Mouse (Mus musculus) hindbrain, postnatal 0 days (tissue): ENCODE results near the gene Wwox. TPM values are rescaled to one million over a fixed set of nuclear protein-coding genes. Genes with fewer than 3 reads are reported as not detected.
A peak's percentile ranks its signal among the peaks of the same experiment; 100 is the strongest.

ENCODE experiments used
- ATAC-seq: fragments of 200-750 bp; cut with Nextera tagmentation; 2 replicates; pipeline ENCODE4 v1.8.0; 2017; ENCODE audit warnings: mild to moderate bottlenecking, moderate TSS enrichment, moderate library complexity
- DNase-seq: peaks from one replicate; pipeline ENCODE4 v3.0.0-alpha.2; 2015; ENCODE audit warnings: low spot score
- H3K27ac ChIP-seq: fragments of 300-500 bp; sonication (generic); 2 replicates; pipeline ENCODE4 v1.5.1; 2014; ENCODE audit warnings: mild to moderate bottlenecking
- H3K27me3 ChIP-seq: fragments of 300-500 bp; sonication (generic); 2 replicates; pipeline ENCODE4 v1.6.1; 2014; ENCODE audit warnings: low read length, mixed read lengths; ENCODE audit not compliant: insufficient read depth
- H3K36me3 ChIP-seq: fragments of 300-500 bp; sonication (generic); 2 replicates; pipeline ENCODE4 v1.6.1; 2014; ENCODE audit warnings: low read length, mixed read lengths; ENCODE audit not compliant: insufficient read depth
- H3K4me1 ChIP-seq: fragments of 300-500 bp; sonication (generic); 2 replicates; pipeline ENCODE4 v1.6.1; 2014; ENCODE audit warnings: antibody characterized with exemption, low read length, mixed read lengths; ENCODE audit not compliant: insufficient read depth
- H3K4me2 ChIP-seq: fragments of 300-500 bp; sonication (generic); 2 replicates; pipeline ENCODE4 v1.6.1; 2014; ENCODE audit warnings: low read depth, mild to moderate bottlenecking, low read length, moderate library complexity, mixed read lengths
- H3K4me3 ChIP-seq: fragments of 300-500 bp; sonication (generic); 2 replicates; pipeline ENCODE4 v1.5.1; 2014; ENCODE audit warnings: low read length
- H3K9ac ChIP-seq: fragments of 300-500 bp; sonication (generic); replicated peaks from 2 replicates; pipeline ENCODE4 v1.6.1; 2014; ENCODE audit warnings: mild to moderate bottlenecking, low read length, moderate library complexity, mixed read lengths
- H3K9me3 ChIP-seq: fragments of 300-500 bp; sonication (generic); 2 replicates; pipeline ENCODE4 v1.6.1; 2016; ENCODE audit warnings: low read length, mixed read lengths
- CTCF ChIP-seq: IDR thresholded peaks from 2 replicates; pipeline ENCODE4 v1.5.1; 2016; ENCODE audit warnings: antibody characterized with exemption, control low read depth, low read depth
- WGBS: fragments of 180-500 bp; shearing (Covaris S2); extraction: QIAGEN DNeasy Blood & Tissue Kit; methylation state at CpG from one replicate; pipeline ENCODE4 v1.1.7; 2014; 5-methylcytosine and 5-hydroxymethylcytosine counted together
- polyA plus RNA-seq: library from polyadenylated mRNA; unstranded; fragments of >200 nt; fragmentation: Nextera tagmentation; extraction: Ambion mirVana; gene quantifications from 2 replicates; pipeline ENCODE4 v1.2.1, GENCODE M21; 2015
- total RNA-seq: library from RNA; depleted of rRNA; stranded (reverse); fragments of >200 nt; gene quantifications from 2 replicates; pipeline ENCODE4 v1.2.3, GENCODE M21; 2014

Gene Wwox
- total and polyA plus RNA-seq, 2 experiments from 2014 or later: 17.1 to 19.8 TPM

DNA sequence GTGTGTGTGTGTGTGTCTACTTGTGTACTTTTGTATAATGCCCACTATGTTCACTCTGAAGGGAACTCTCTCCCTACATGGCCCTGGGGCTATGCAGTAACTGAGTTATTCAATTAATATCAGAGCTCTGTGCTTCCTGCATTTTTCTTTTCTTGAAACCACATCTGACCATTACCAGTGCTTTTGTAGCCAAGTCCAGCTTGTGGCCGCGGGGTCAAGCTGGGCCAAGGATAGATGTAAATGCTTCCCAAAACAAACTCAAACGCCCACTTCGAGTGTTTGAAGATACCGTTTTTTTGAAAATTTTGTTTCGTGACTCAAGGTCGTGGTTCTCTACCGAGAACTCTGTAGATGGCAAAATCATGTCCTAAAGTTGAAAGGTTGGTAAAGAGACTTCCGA is 337.2 kb downstream of the Wwox start:
- no peak for TF ChIP-seq CTCF
- Histone ChIP-seq H3K27ac (no peak overlapping the region), H3K27me3 (no peaks in the 10 kb centered on the region), H3K9ac (no peak overlapping the region), H3K9me3 (no peaks in the 10 kb centered on the region), H3K4me2 (no peak overlapping the region), H3K4me1 (peaks cover 6% of the 10 kb centered on the region), H3K36me3 (no peaks in the 10 kb centered on the region), H3K4me3 (no peak overlapping the region)
- WGBS: 91% methylated on average over 9 of the region's 9 CpGs
- no peak for ATAC-seq
- DNase-seq: no peak

DNA sequence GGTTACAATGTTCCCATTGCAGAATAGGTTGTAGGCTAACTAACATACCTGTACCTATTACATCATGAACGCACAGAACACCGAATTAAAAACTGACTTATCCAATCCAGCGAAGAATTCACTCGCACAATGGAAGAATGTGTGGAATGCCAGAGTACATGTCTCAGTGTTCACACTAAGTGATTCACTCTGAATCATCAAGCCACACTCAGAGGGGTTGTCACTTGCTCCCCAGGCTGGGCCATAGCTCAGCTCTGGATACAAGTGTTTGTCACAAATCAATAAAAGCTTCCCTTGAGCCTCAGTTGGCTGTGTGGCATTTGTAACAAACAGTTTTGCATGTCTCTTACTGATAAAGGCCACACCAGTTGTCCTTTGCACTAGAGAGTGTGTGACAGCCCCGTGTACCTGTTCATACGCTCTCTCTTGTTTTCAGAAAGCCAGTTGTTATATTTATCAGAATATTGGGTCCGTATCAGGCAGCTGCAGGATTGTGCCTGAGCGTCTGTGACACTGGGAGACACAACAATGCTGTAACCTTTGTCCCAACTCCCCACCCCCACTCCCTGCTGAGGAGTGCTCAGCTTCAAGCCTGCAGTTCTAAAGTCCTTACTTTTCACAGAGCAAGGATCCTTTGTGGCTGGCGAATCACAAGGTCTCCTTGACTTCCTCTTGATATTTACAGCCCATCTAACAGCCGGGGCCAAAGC is 338.0 kb downstream of the Wwox start:
- Histone ChIP-seq H3K27me3 (no peaks in the 10 kb centered on the region), H3K4me3 (no peak overlapping the region), H3K4me2 (no peak overlapping the region), H3K27ac (no peak overlapping the region), H3K36me3 (no peaks in the 10 kb centered on the region), H3K4me1 (peaks cover 6% of the 10 kb centered on the region), H3K9me3 (no peaks in the 10 kb centered on the region), H3K9ac (no peak overlapping the region)
- 71% methylated on average over 10 of the region's 10 CpGs for WGBS
- TF ChIP-seq CTCF: no peak
- ATAC-seq: no peak
- no peak for DNase-seq

DNA sequence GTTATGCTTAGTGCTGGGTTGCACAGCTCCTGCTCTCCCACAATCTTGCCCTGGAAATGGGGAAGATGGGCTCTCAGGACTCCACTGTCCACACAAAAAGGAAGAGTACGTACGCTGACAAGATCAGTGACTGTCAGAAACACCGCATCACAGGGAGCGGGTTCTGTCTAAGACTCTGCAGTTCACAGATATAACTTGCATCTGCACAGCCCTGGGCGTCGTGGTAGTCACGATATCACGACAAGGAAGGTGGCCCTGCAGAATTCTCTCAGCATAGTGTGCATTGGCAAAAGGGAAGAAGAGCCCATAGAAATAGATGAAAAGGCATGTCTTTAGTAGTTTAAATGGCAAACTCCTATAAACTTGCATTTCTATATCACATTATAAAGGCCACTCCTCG is 339.5 kb downstream of the Wwox start:
- Histone ChIP-seq H3K9me3 (no peaks in the 10 kb centered on the region), H3K4me2 (no peak overlapping the region), H3K27me3 (no peaks in the 10 kb centered on the region), H3K4me3 (no peak overlapping the region), H3K4me1 (0 out of 2 replicates have a peak, but pooled peaks cover 2% of the 10 kb centered on the region), H3K27ac (no peak overlapping the region), H3K36me3 (no peaks in the 10 kb centered on the region), H3K9ac (no peak overlapping the region)
- no peak for DNase-seq
- no peak for ATAC-seq
- WGBS: 65% methylated on average over 9 of the region's 9 CpGs
- no peak for TF ChIP-seq CTCF

DNA sequence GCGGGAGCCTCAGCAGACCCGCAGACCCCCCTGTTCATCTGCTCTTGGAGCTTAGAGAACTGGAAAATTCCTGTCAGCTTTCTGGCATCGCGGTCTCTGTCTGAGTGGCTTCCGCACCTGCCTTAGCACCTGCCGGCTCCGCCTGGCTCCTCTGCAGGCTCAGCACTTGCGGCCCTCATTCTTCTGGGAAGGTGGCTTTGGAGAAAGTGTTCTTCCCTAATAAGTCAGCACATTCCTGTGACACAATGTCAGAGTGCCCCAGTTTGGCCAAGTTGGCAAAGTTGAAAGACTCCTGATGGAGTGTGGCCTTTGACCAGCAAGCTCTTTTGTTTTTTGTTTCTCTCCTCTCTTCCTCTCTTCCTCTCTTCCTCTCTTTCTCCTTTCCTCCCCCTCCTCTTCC is 343.9 kb downstream of the Wwox start:
- Histone ChIP-seq H3K9ac (no peak overlapping the region), H3K27ac (no peak overlapping the region), H3K27me3 (no peaks in the 10 kb centered on the region), H3K36me3 (no peaks in the 10 kb centered on the region), H3K4me3 (no peak overlapping the region), H3K4me2 (no peak overlapping the region), H3K4me1 (no peaks in the 10 kb centered on the region), H3K9me3 (no peaks in the 10 kb centered on the region)
- TF ChIP-seq CTCF: no peak
- DNase-seq (no peak), ATAC-seq (no peak)
- WGBS: 72% methylated on average over 8 of the region's 8 CpGs

DNA sequence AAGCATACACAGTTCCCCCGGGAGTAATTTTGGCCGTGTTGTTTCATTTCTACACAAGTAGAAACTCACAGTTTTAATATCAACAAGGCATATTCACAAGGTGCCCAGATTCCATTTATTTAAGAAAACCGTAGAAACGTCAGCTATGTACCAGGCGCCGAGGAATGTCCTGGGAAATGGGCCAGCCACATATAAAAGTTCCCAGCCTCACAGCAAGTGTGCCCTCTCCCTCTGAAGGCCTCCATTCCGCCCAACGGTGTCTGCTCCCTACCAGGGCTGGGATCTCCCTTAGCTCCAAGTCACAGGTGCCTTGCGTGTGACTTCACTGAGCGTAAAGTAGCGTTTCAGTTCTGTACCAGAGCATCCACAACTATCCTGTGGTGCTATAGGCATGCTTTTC is 346.4 kb downstream of the Wwox start:
- Histone ChIP-seq H3K36me3 (no peaks in the 10 kb centered on the region), H3K27ac (no peak overlapping the region), H3K9ac (no peak overlapping the region), H3K27me3 (no peaks in the 10 kb centered on the region), H3K4me2 (no peak overlapping the region), H3K9me3 (no peaks in the 10 kb centered on the region), H3K4me1 (no peaks in the 10 kb centered on the region), H3K4me3 (no peak overlapping the region)
- no peak for TF ChIP-seq CTCF
- WGBS: 61% methylated on average over 11 of the region's 11 CpGs
- DNase-seq: peak; percentile 15
- no peak for ATAC-seq

DNA sequence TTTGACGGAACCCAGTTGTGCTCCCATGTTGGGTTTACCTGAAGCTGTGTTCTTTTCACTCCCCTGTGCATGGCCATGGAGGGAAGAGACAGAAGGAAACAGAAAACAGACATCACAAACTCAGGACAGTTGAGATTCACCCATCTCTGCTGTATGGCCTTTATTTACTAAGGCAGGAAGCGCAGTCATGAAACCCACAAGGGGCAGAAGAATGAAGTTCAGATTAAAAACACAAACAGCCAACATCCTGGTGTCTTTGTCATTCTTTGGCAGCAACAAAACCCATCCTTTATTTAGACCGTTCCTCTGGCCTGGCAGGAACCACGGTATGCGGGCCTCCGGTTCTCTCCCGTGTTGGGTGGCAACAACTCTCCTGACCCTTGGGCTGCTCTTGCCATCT is 350.2 kb downstream of the Wwox start:
- ATAC-seq: no peak
- H3K9ac ChIP-seq: no peak overlapping the region
- WGBS: 79% methylated on average over 7 of the region's 7 CpGs
- no peak overlapping the region for H3K27ac ChIP-seq
- no peaks in the 10 kb centered on the region for H3K36me3 ChIP-seq
- no peaks in the 10 kb centered on the region for H3K9me3 ChIP-seq
- no peak for DNase-seq
- no peak overlapping the region for H3K4me2 ChIP-seq
- no peaks in the 10 kb centered on the region for H3K27me3 ChIP-seq
- H3K4me3 ChIP-seq: no peak overlapping the region
- no peak for TF ChIP-seq CTCF
- no peaks in the 10 kb centered on the region for H3K4me1 ChIP-seq

DNA sequence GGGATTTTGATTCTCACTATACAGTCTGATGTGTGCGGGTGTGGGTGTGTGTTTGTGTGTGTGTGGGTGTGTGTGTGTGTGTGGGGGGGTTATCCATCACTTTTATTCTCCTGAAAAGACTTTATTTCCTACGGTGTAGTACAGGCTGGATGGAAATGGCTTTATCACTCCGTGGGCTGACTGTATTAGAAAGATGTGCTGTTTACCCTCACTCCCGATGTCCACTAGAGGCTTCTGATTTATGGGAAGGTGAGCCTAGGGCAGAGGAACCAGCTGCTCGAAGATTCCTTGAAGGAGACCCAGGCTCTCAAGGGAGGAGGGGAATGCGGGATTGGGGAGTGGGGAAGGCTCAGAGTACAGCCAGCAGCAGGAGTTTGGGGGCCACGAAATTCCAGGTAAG is 351.3 kb downstream of the Wwox start:
- no peaks in the 10 kb centered on the region for H3K36me3 ChIP-seq
- no peak for DNase-seq
- H3K4me1 ChIP-seq: no peaks in the 10 kb centered on the region
- H3K9ac ChIP-seq: no peak overlapping the region
- H3K4me3 ChIP-seq: no peak overlapping the region
- H3K4me2 ChIP-seq: no peak overlapping the region
- no peak for ATAC-seq
- no peak for TF ChIP-seq CTCF
- 86% methylated on average over 7 of the region's 7 CpGs for WGBS
- H3K27ac ChIP-seq: no peak overlapping the region
- no peaks in the 10 kb centered on the region for H3K27me3 ChIP-seq
- no peaks in the 10 kb centered on the region for H3K9me3 ChIP-seq
